Mouse (Mus musculus): ENCODE results near the gene Ttc28. TPM values are rescaled to one million over a fixed set of nuclear protein-coding genes. Genes with fewer than 3 reads are reported as not detected.

The Ttc28 gene
- polyA plus RNA-seq, 1 experiment from 2014 or later: 11.7 TPM

DNA sequence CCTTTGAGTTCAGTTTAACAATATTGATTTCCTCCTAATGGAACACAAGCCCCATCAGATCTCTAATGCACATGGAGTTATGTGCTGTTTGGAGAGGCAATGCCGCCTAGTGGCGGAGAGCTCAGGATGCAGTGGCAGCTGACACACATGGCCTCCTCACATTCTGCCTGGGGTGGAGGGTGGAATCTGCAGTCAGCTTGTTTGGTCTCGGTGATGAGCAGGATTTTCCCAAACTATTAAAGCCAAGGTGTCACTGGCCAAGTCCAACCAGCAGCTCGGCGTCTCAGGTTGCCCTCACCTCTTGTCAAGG lies 329.0 kb downstream of the Ttc28 start:
- ATAC-seq (replicated peaks; ENCODE audit: insufficient number of reproducible peaks, low FRiP score, low TSS enrichment, low read depth) (no peak), DNase-seq (ENCODE audit: low spot score) (peak; percentile 69)
- H3K27me3 ChIP-seq (ENCODE audit: control insufficient read depth, insufficient read depth, low read length): no peaks in the 10 kb centered on the region
- H3K27ac ChIP-seq (replicated peaks; ENCODE audit: low read depth, low read length): no peak overlapping the region
- WGBS: 41% methylated on average over 5 of the region's 5 CpGs
- H3K9ac ChIP-seq (replicated peaks; ENCODE audit: low read length): no peak overlapping the region
- no peak overlapping the region for H3K4me3 ChIP-seq (ENCODE audit: low read depth, low read length)
- H3K36me3 ChIP-seq (replicated peaks; ENCODE audit: control insufficient read depth, insufficient read depth, low read depth, low read length): no peaks in the 10 kb centered on the region
- H3K9me3 ChIP-seq (replicated peaks; ENCODE audit: control insufficient read depth, low read length): no peaks in the 10 kb centered on the region
- H3K4me2 ChIP-seq (ENCODE audit: low read depth, low read length): no peak overlapping the region
- H3K4me1 ChIP-seq (ENCODE audit: control insufficient read depth, insufficient read depth, low read length): no peaks in the 10 kb centered on the region

GRCm38 (mm10) chr5:111213935-111214450 lies 334.4 kb downstream of the Ttc28 start:
- H3K27me3 ChIP-seq (ENCODE audit: control insufficient read depth, insufficient read depth, low read length): no peaks in the 10 kb centered on the region
- no peak for ATAC-seq (replicated peaks; ENCODE audit: insufficient number of reproducible peaks, low FRiP score, low TSS enrichment, low read depth)
- H3K36me3 ChIP-seq (replicated peaks; ENCODE audit: control insufficient read depth, insufficient read depth, low read depth, low read length): no peaks in the 10 kb centered on the region
- no peak for DNase-seq (ENCODE audit: low spot score)
- no peaks in the 10 kb centered on the region for H3K9me3 ChIP-seq (replicated peaks; ENCODE audit: control insufficient read depth, low read length)
- H3K9ac ChIP-seq (replicated peaks; ENCODE audit: low read length): no peak overlapping the region
- H3K4me1 ChIP-seq (ENCODE audit: control insufficient read depth, insufficient read depth, low read length): 0 out of 2 replicates have a peak, but pooled peaks cover 7% of the 10 kb centered on the region
- WGBS: 69% methylated on average over 8 of the region's 8 CpGs
- H3K27ac ChIP-seq (replicated peaks; ENCODE audit: low read depth, low read length): no peak overlapping the region
- no peak overlapping the region for H3K4me2 ChIP-seq (ENCODE audit: low read depth, low read length)
- no peak overlapping the region for H3K4me3 ChIP-seq (ENCODE audit: low read depth, low read length)

- WGBS: 65% methylated on average over 13 of the region's 13 CpGs
- H3K9me3 ChIP-seq (replicated peaks; ENCODE audit: control insufficient read depth, low read length): no peaks in the 10 kb centered on the region
- no peak overlapping the region for H3K4me2 ChIP-seq (ENCODE audit: low read depth, low read length)
- H3K4me3 ChIP-seq (ENCODE audit: low read depth, low read length): no peak overlapping the region
- H3K4me1 ChIP-seq (ENCODE audit: control insufficient read depth, insufficient read depth, low read length): 0 out of 2 replicates have a peak, but pooled peaks cover 7% of the 10 kb centered on the region
- H3K27me3 ChIP-seq (ENCODE audit: control insufficient read depth, insufficient read depth, low read length): no peaks in the 10 kb centered on the region
- DNase-seq (ENCODE audit: low spot score) (no peak), ATAC-seq (replicated peaks; ENCODE audit: insufficient number of reproducible peaks, low FRiP score, low TSS enrichment, low read depth) (no peak)
- no peaks in the 10 kb centered on the region for H3K36me3 ChIP-seq (replicated peaks; ENCODE audit: control insufficient read depth, insufficient read depth, low read depth, low read length)
- H3K27ac ChIP-seq (replicated peaks; ENCODE audit: low read depth, low read length): no peak overlapping the region
- no peak overlapping the region for H3K9ac ChIP-seq (replicated peaks; ENCODE audit: low read length)
Measured at GRCm38 (mm10) chr5:111214890-111215289, 335.3 kb downstream of the Ttc28 start.

DNA sequence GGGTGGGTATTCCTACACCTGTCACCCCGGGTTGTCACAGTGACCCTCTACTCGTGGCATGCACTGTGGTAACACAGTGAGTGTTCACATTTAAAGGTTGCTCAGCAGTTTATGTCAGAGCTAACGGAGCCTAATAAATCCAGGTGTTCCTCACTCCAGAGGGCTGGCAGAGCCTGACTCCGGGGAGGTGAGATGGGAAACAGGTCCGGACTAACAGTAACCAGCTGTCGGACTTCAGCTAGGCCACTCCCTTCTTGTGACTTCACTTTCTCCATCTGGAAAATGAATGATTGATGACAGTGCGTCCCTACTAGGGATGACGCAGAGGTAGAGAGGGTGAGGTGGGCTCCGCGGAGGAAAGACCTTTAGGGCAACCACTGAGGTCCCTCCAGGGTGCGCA lies 336.1 kb downstream of the Ttc28 start:
- peak; percentile 64 for DNase-seq (ENCODE audit: low spot score)
- no peaks in the 10 kb centered on the region for H3K9me3 ChIP-seq (replicated peaks; ENCODE audit: control insufficient read depth, low read length)
- no peak overlapping the region for H3K4me3 ChIP-seq (ENCODE audit: low read depth, low read length)
- H3K4me1 ChIP-seq (ENCODE audit: control insufficient read depth, insufficient read depth, low read length): peaks cover 10% of the 10 kb centered on the region; the same call in 1 of the 2 replicates
- no peaks in the 10 kb centered on the region for H3K27me3 ChIP-seq (ENCODE audit: control insufficient read depth, insufficient read depth, low read length)
- no peak overlapping the region for H3K4me2 ChIP-seq (ENCODE audit: low read depth, low read length)
- H3K27ac ChIP-seq (replicated peaks; ENCODE audit: low read depth, low read length): no peak overlapping the region
- no peak overlapping the region for H3K9ac ChIP-seq (replicated peaks; ENCODE audit: low read length)
- WGBS: 55% methylated on average over 11 of the region's 11 CpGs
- no peak for ATAC-seq (replicated peaks; ENCODE audit: insufficient number of reproducible peaks, low FRiP score, low TSS enrichment, low read depth)
- no peaks in the 10 kb centered on the region for H3K36me3 ChIP-seq (replicated peaks; ENCODE audit: control insufficient read depth, insufficient read depth, low read depth, low read length)

GRCm38 (mm10) chr5:111216166-111216565 lies 336.6 kb downstream of the Ttc28 start:
- Histone ChIP-seq H3K27ac (replicated peaks; ENCODE audit: low read depth, low read length) (no peak overlapping the region), H3K9me3 (replicated peaks; ENCODE audit: control insufficient read depth, low read length) (no peaks in the 10 kb centered on the region), H3K4me3 (ENCODE audit: low read depth, low read length) (no peak overlapping the region), H3K4me2 (ENCODE audit: low read depth, low read length) (no peak overlapping the region), H3K27me3 (ENCODE audit: control insufficient read depth, insufficient read depth, low read length) (no peaks in the 10 kb centered on the region), H3K4me1 (ENCODE audit: control insufficient read depth, insufficient read depth, low read length) (peaks cover 11% of the 10 kb centered on the region; the same call in 1 of the 2 replicates), H3K36me3 (replicated peaks; ENCODE audit: control insufficient read depth, insufficient read depth, low read depth, low read length) (no peaks in the 10 kb centered on the region), H3K9ac (replicated peaks; ENCODE audit: low read length) (no peak overlapping the region)
- no peak for DNase-seq (ENCODE audit: low spot score)
- WGBS: 79% methylated on average over 9 of the region's 9 CpGs
- ATAC-seq (replicated peaks; ENCODE audit: insufficient number of reproducible peaks, low FRiP score, low TSS enrichment, low read depth): no peak

DNA sequence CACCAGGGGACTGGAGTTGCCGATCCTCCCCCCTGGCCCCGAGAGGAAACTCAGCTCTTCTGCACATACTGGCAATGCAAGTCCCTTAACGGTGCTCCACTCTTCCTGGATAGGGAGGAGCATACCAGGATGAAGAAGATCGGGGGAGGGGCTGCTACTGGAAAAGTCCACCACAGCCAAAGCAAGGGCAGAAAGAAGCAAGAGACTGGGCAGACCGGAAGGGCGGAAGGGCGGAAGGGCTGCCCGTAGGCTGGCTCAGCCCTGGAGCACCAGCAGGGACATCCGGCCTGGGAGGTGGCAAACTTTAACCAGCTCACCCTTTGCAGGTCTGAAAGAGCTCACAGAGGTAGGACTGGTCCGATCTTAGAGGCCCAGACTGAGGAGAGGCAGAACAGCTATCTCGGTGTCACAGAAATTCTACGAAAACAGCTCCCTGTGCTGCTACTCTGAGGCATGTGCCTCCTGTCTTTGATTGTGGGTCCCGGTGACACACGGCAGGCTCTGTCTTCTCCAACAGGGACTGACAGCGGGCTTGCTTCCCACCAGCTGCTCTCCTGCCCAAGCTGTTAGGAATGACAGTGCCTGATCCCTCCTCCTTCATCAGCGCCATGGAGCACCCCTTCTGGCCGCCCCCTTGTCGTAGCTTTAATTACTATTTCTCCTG lies 338.0 kb downstream of the Ttc28 start:
- Histone ChIP-seq H3K36me3 (replicated peaks; ENCODE audit: control insufficient read depth, insufficient read depth, low read depth, low read length) (no peaks in the 10 kb centered on the region), H3K9me3 (replicated peaks; ENCODE audit: control insufficient read depth, low read length) (no peaks in the 10 kb centered on the region), H3K9ac (replicated peaks; ENCODE audit: low read length) (no peak overlapping the region), H3K4me3 (ENCODE audit: low read depth, low read length) (no peak overlapping the region), H3K4me1 (ENCODE audit: control insufficient read depth, insufficient read depth, low read length) (peaks cover 11% of the 10 kb centered on the region; the same call in 1 of the 2 replicates), H3K27me3 (ENCODE audit: control insufficient read depth, insufficient read depth, low read length) (no peaks in the 10 kb centered on the region), H3K27ac (replicated peaks; ENCODE audit: low read depth, low read length) (no peak overlapping the region), H3K4me2 (ENCODE audit: low read depth, low read length) (no peak overlapping the region)
- WGBS: 73% methylated on average over 18 of the region's 18 CpGs
- ATAC-seq (replicated peaks; ENCODE audit: insufficient number of reproducible peaks, low FRiP score, low TSS enrichment, low read depth): no peak
- no peak for DNase-seq (ENCODE audit: low spot score)

DNA sequence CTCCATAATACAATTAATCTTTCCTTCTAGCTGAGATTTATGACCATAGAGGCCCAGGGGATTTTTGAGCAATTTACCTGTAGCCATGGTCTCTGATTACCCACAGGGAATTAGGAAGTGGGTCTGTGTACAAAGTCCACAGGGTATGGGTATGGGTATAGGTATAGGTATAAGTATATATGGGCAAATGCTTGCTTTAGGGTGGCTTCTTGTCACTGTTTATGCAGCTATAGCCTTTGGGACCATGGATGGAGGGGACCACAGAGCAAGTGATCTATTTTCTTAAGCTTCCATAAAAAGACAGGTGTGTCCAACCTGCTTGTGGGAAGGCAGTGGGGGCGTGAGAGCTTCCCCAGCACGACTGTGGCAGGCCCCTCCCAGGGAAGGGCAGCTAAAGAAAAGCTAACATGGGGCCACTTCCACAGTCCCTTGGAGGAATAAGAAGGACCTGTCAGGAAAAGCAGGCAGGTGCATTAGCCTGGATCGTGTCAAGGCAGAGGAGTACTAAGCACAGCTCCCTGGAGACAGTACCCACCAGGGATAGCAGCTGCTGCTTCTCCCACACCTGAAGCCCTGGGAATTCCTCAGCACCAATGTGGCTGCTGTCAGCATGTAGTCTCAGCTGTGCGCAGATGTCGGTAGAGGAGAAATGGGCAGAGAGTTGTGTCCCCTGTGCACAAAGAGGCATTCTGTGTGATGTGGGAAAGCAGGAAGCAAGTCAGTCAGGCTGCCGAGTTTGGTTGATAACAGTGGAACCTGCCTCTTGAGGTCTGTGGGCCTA lies 338.7 kb downstream of the Ttc28 start:
- 68% methylated on average over 6 of the region's 6 CpGs for WGBS

DNA sequence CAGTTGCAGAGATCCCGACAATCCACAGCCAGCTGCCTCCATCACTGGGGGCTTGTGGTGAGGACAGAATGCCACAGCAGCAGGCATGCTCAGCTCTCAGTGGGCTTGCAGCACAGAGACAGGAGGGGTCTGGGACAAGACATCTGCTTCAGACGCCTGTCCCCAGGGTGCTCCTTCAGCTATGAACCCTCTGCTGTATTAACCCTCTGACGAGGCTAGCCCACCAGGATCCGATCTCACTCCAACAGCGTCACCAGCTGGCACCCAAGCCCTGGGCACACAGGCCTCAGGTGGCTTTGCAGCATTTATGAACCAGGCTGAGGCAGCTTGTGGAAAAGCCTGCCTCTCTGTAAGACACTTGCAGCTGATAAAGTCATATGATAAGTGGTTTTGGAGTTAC lies 339.4 kb downstream of the Ttc28 start:
- Histone ChIP-seq H3K4me1 (ENCODE audit: control insufficient read depth, insufficient read depth, low read length) (peaks cover 11% of the 10 kb centered on the region; the same call in 1 of the 2 replicates), H3K27ac (replicated peaks; ENCODE audit: low read depth, low read length) (no peak overlapping the region), H3K9me3 (replicated peaks; ENCODE audit: control insufficient read depth, low read length) (no peaks in the 10 kb centered on the region), H3K27me3 (ENCODE audit: control insufficient read depth, insufficient read depth, low read length) (no peaks in the 10 kb centered on the region), H3K9ac (replicated peaks; ENCODE audit: low read length) (no peak overlapping the region), H3K36me3 (replicated peaks; ENCODE audit: control insufficient read depth, insufficient read depth, low read depth, low read length) (no peaks in the 10 kb centered on the region), H3K4me3 (ENCODE audit: low read depth, low read length) (no peak overlapping the region), H3K4me2 (ENCODE audit: low read depth, low read length) (no peak overlapping the region)
- ATAC-seq (replicated peaks; ENCODE audit: insufficient number of reproducible peaks, low FRiP score, low TSS enrichment, low read depth) (no peak), DNase-seq (ENCODE audit: low spot score) (no peak)
- WGBS: 83% methylated on average over 5 of the region's 5 CpGs

More for the DNA sequence above, 338.7 kb downstream of the Ttc28 start:
- Histone ChIP-seq H3K36me3 (replicated peaks; ENCODE audit: control insufficient read depth, insufficient read depth, low read depth, low read length) (no peaks in the 10 kb centered on the region), H3K27ac (replicated peaks; ENCODE audit: low read depth, low read length) (no peak overlapping the region), H3K27me3 (ENCODE audit: control insufficient read depth, insufficient read depth, low read length) (no peaks in the 10 kb centered on the region), H3K9me3 (replicated peaks; ENCODE audit: control insufficient read depth, low read length) (no peaks in the 10 kb centered on the region), H3K4me1 (ENCODE audit: control insufficient read depth, insufficient read depth, low read length) (peaks cover 11% of the 10 kb centered on the region; the same call in 1 of the 2 replicates), H3K9ac (replicated peaks; ENCODE audit: low read length) (no peak overlapping the region), H3K4me2 (ENCODE audit: low read depth, low read length) (no peak overlapping the region), H3K4me3 (ENCODE audit: low read depth, low read length) (no peak overlapping the region)
- ATAC-seq (replicated peaks; ENCODE audit: insufficient number of reproducible peaks, low FRiP score, low TSS enrichment, low read depth) (no peak), DNase-seq (ENCODE audit: low spot score) (no peak)

All from embryonic facial prominence, embryonic 11.5 days (tissue).